Mouse (Mus musculus): ENCODE measurements around the gene Foxd1. TPM values are rescaled to one million over a fixed set of nuclear protein-coding genes. Genes with fewer than 3 reads are reported as not detected.

Foxd1 gene
- total and polyA plus RNA-seq, 3 experiments = not detected

DNA sequence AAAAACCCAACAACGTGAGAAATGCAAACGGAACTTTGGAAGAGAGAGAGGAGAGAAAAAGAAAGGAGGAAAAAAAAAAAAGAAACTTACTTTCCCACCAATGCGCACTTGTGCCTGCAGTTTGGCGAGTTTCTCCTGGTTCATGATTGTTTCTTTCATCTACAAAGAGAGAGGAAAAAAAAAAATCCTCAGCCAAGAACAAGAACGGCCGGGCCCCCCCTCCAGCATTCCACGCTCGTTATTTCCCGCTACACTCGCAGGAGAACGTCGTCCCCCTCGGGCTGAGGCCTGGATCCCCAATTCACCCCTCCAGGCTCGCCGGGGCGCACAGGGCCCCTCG lies 37.9 kb upstream of the Foxd1 start:
- peaks cover 25 to 41% of the 10 kb centered on the region in 2 experiments for H3K36me3 ChIP-seq (replicated peaks in 1 of 2; ENCODE audit: control insufficient read depth in 1 of 2, insufficient read depth in 1 of 2, low read length in 1 of 2)
- dilution Hi-C loops (cut with MboI; ENCODE audit: extremely low pct_ligation_motif_present, extremely low pct_unique_long_range_greater_than_20kb, low sequenced_read_pairs) = no loop called here
- H3K9me3 ChIP-seq (replicated peaks; ENCODE audit: low read length) = no peaks in the 10 kb centered on the region
- peak overlapping the region; percentile 97; the same call in 1 of the 2 replicates for H3K4me2 ChIP-seq (ENCODE audit: insufficient read depth, low read depth, poor library complexity, severe bottlenecking)
- in situ Hi-C loops (cut with MboI; ENCODE audit: low pct_ligation_motif_present, low pct_unique_long_range_greater_than_20kb, low sequenced_read_pairs) = no loop called here
- peak overlapping the region; percentile 100 for H3K9ac ChIP-seq (ENCODE audit: insufficient read depth, low read depth)
- peaks cover 4 to 28% of the 10 kb centered on the region in 2 experiments; a peak in 3 of 4 replicates for H3K4me1 ChIP-seq (ENCODE audit: control insufficient read depth in 1 of 2, insufficient read depth in 2 of 2)
- peaks cover 55% of the 10 kb centered on the region for H3K79me2 ChIP-seq (replicated peaks; ENCODE audit: control insufficient read depth, extremely low read depth, insufficient read depth, poor library complexity, severe bottlenecking)
- H3K27me3 ChIP-seq (replicated peaks) = no peaks in the 10 kb centered on the region
- H3K4me3 ChIP-seq (replicated peaks in 1 of 3; ENCODE audit: low read depth in 2 of 3, low read length in 2 of 3, poor library complexity in 1 of 3) = peak overlapping the region; percentile 74 to 99 (median 94)
- DNase-seq (ENCODE audit: extremely low read depth) = no peak
- H3K27ac ChIP-seq (ENCODE audit: insufficient read depth, low read depth) = peak overlapping the region; percentile 61; the same call in 1 of the 2 replicates
- TF ChIP-seq E2F4 (IDR thresholded peaks at IDR 0.05; ENCODE audit: insufficient replicate concordance, low read depth, low read length) (no peak), IRF4 (IDR thresholded peaks at IDR 0.05; ENCODE audit: low read depth, low read length) (no peak)

DNA sequence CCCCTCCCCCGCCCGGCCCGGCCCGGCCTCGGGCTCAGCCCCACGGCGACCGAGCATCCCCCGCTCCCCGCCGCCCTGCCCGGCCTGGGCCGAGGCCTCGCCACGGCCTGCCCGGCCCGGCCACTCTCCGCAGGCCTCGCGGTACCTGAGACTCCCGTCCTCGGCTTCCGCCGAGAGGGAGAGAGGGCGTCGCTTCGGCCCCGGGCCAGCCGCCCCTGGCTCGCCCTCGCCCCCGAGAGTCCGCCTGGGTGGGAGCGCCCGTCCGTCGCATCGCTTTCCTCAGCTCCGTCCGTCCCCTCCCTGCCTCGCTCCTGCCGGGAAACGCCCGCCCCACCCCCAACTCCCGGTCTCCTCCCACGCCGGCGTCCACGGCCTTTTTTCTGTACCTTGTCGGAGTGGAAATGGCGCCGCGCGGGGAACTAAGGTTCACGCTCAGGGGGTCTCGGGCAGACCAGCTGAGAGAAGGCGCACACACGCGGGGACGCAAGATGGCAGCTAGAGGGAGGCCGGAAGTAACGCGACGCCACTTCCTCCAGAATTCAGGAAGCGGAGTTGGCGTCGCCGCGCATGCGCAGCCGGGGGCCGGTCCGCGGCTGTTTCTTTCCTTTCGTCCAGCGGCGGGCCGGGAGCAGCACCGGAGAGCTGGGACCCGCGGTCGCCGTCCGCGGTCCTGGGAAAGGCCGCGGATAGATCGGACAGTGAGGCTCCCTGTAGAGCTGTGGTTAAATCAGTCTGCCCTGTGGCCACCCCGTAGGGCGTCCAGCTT lies 37.4 kb upstream of the Foxd1 start, which contains the start of gene Btf3:
Btf3 (minus strand) TSS at position 527 of the 766 bp plus-strand sequence.
- dilution Hi-C loops (cut with MboI; ENCODE audit: extremely low pct_ligation_motif_present, extremely low pct_unique_long_range_greater_than_20kb, low sequenced_read_pairs) (no loop called here), in situ Hi-C loops (cut with MboI; ENCODE audit: low pct_ligation_motif_present, low pct_unique_long_range_greater_than_20kb, low sequenced_read_pairs) (no loop called here)
- H3K79me2 ChIP-seq (replicated peaks; ENCODE audit: control insufficient read depth, extremely low read depth, insufficient read depth, poor library complexity, severe bottlenecking) = peaks cover 50% of the 10 kb centered on the region
- H3K9ac ChIP-seq (ENCODE audit: insufficient read depth, low read depth) = peak within 1 kb of the TSS; percentile 100
- H3K27ac ChIP-seq (ENCODE audit: insufficient read depth, low read depth) = peak within 1 kb of the TSS; percentile 61
- TF ChIP-seq ZNF384 (IDR thresholded peaks at IDR 0.05; ENCODE audit: low read depth, low read length) = no peak
- TF ChIP-seq KAT2A (IDR thresholded peaks at IDR 0.05; ENCODE audit: insufficient replicate concordance, low read length) = 0 out of 2 replicates have a peak, but pooled peaks have one; percentile 57
- peak; percentile 82 for TF ChIP-seq MXI1 (IDR thresholded peaks at IDR 0.05; ENCODE audit: low read depth, low read length)
- no peak for TF ChIP-seq RAD21 (IDR thresholded peaks at IDR 0.05; ENCODE audit: low read depth, low read length)
- peak; percentile 92 for TF ChIP-seq NELFE (IDR thresholded peaks at IDR 0.05; ENCODE audit: low read depth, low read length)
- peak; percentile 46; the same call in 1 of the 2 replicates for TF ChIP-seq ZMIZ1 (IDR thresholded peaks at IDR 0.05; ENCODE audit: low read depth, low read length)
- no peak for TF ChIP-seq USF2 (conservative IDR thresholded peaks at IDR 0.05; ENCODE audit: low read depth, low read length)
- no peak; the same call in 1 of the 2 replicates for TF ChIP-seq POLR2AphosphoS2 (IDR thresholded peaks at IDR 0.05; ENCODE audit: low read depth, low read length)
- TF ChIP-seq CHD2 (IDR thresholded peaks at IDR 0.05; ENCODE audit: low read length) = 0 out of 2 replicates have a peak, but pooled peaks have one; percentile 7
- TF ChIP-seq USF1 (IDR thresholded peaks at IDR 0.05; ENCODE audit: low read depth, low read length) = no peak
- TF ChIP-seq MAX (IDR thresholded peaks at IDR 0.05; ENCODE audit: low read length) = peak; percentile 71; the same call in 1 of the 2 replicates
- TF ChIP-seq POLR2A (IDR thresholded peaks at IDR 0.05; ENCODE audit: low read depth, low read length) = peak; percentile 93
- peak; percentile 94 for TF ChIP-seq ELF1 (IDR thresholded peaks at IDR 0.05; ENCODE audit: low read depth, low read length)
- peak; percentile 93 for TF ChIP-seq TCF12 (IDR thresholded peaks at IDR 0.05; ENCODE audit: low read depth, low read length)
- peak; percentile 75; the same call in 1 of the 2 replicates for TF ChIP-seq UBTF (IDR thresholded peaks at IDR 0.05; ENCODE audit: low read depth, low read length)
- peak; percentile 64; the same call in 1 of the 2 replicates for TF ChIP-seq MYC (IDR thresholded peaks at IDR 0.05; ENCODE audit: low read depth, low read length)
- TF ChIP-seq GABPA (IDR thresholded peaks at IDR 0.05; ENCODE audit: insufficient replicate concordance, low read depth, low read length) = no peak; the same call in 1 of the 2 replicates
- TF ChIP-seq NRF1 (IDR thresholded peaks at IDR 0.05; ENCODE audit: low read depth, low read length) = peak; percentile 90
- TF ChIP-seq HCFC1 (IDR thresholded peaks at IDR 0.05; ENCODE audit: low read depth, low read length) = peak; percentile 81
- TF ChIP-seq SIN3A (IDR thresholded peaks at IDR 0.05; ENCODE audit: low read length) = peak; percentile 58; the same call in 1 of the 2 replicates
- TF ChIP-seq EP300 (IDR thresholded peaks at IDR 0.05; ENCODE audit: low read length) = no peak
- TF ChIP-seq TBP (conservative IDR thresholded peaks at IDR 0.05; ENCODE audit: low read depth, low read length) = peak; percentile 52; the same call in 1 of the 2 replicates
- peak within 1 kb of the TSS; percentile 99 for H3K4me2 ChIP-seq (ENCODE audit: insufficient read depth, low read depth, poor library complexity, severe bottlenecking)
- H3K36me3 ChIP-seq (replicated peaks in 1 of 2; ENCODE audit: control insufficient read depth in 1 of 2, insufficient read depth in 1 of 2, low read length in 1 of 2) = peaks cover 23 to 40% of the 10 kb centered on the region in 2 experiments
- peak; percentile 93 for DNase-seq (ENCODE audit: extremely low read depth)
- H3K4me3 ChIP-seq (replicated peaks in 1 of 3; ENCODE audit: low read depth in 2 of 3, low read length in 2 of 3, poor library complexity in 1 of 3) = peak within 1 kb of the TSS; percentile 74 to 99 (median 94)
- peaks cover 3 to 23% of the 10 kb centered on the region in 2 experiments; a peak in 3 of 4 replicates for H3K4me1 ChIP-seq (ENCODE audit: control insufficient read depth in 1 of 2, insufficient read depth in 2 of 2)
- no peaks in the 10 kb centered on the region for H3K27me3 ChIP-seq (replicated peaks)
- no peaks in the 10 kb centered on the region for H3K9me3 ChIP-seq (replicated peaks; ENCODE audit: low read length)
